Mouse (Mus musculus): Measurements from ENCODE around the gene Stt3b.

Stt3b gene

DNA sequence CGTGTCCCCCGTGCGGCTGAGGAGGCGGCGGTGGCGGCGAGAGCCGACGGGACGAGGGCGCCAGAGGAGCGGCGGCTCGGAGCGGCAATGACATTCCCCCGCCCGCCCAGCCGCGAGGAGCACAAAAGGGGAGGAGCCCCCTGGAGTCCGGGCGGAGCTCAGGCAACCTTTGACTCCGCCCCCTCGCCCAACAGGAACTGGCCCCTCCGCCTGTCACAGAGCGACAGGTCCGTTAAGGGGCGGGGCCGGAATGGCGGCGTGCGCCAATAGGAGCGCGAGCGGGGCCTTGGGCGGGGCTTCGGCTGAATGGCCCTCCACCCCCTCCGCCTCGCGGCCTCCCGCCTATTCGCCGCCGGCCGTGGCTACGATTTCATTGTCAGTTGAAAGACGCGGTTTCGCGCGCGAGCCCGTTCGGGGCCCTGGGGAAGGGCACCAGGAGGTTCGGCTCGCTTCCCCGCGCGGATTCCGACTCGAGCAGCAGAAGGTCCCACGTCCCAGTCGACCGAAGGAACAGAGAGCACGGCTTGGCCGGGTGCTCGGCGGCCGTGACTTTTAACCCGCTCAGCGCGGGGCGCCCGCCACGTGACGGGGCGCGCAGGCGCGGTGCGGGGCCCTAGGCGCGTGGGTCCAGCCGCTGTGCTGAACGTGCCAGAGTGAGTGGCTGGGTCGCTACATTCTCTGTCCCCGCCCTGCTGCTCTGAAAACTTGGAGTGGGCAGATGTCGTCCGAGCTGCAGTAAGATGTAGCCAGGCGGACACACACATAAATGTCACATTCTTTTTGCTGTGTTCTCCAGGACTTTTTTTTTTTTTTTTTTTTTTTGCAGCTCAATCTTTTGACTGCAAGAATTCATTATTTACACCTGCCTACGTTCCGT, at the start of gene Stt3b:
Stt3b (minus strand) TSS at position 76 of the 877 bp plus-strand sequence.
- peak; percentile 99 for DNase-seq (ENCODE audit: low spot score)

GRCm38 (mm10) chr9:115358421-115358820, 48.2 kb upstream of the Stt3b start:
- no peak for DNase-seq (ENCODE audit: low spot score)

DNA sequence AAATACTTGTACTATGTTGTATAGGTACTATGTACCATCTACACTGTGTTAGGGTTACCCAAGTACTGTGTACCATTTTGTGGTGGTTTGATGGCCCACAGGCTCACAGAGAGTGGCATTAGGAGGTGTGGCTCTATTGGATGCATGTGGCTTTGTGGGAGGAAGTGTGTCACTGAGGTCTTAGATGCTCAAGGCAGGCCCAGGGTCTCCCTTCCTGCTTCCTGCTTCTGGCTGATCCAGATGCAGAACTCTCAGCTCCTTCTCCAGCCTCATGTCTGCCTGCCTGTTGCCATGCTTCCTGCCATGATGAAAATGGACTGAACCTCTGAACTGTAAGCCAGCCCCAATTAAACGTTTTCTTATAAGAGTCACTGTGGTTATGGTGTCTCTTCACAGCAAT, 47.8 kb upstream of the Stt3b start:
- DNase-seq (ENCODE audit: low spot score), result no peak

GRCm38 (mm10) chr9:115356731-115357458, 46.7 kb upstream of the Stt3b start:
- no peak for DNase-seq (ENCODE audit: low spot score)

- DNase-seq (ENCODE audit: low spot score), result no peak
These were observed 45.8 kb upstream of the Stt3b start for GRCm38 (mm10) chr9:115355972-115356371.

- DNase-seq (ENCODE audit: low spot score), result peak; percentile 25
These were observed 39.7 kb upstream of the Stt3b start for GRCm38 (mm10) chr9:115349741-115350512.

- DNase-seq (ENCODE audit: low spot score), result no peak
These were observed 38.9 kb upstream of the Stt3b start for GRCm38 (mm10) chr9:115349106-115349505.

GRCm38 (mm10) chr9:115344930-115345329, 34.7 kb upstream of the Stt3b start:
- no peak for DNase-seq (ENCODE audit: low spot score)

DNA sequence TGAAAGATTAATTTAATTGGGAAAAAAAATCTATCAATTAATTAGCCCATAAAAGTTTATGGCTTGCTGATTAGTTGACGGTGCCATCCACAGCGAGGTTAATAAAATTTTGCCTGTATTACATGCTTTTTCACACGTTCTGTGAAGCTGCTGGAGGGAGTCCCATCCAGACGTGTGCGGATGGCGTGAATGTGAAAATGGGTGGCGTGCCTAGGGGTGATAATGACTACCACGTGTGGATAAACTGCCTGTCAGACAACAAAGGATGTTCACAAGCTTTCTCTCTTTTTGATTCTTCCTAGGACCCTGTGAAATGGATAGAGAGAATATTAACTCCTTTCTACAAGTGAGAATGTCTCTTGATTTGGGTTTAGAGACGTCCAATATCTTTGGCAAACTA, 31.4 kb upstream of the Stt3b start:
- no peak for DNase-seq (ENCODE audit: low spot score)

GRCm38 (mm10) chr9:115340212-115340815, 30.1 kb upstream of the Stt3b start:
- DNase-seq (ENCODE audit: low spot score), result no peak

GRCm38 (mm10) chr9:115338816-115339215, 28.6 kb upstream of the Stt3b start:
- no peak for DNase-seq (ENCODE audit: low spot score)

DNA sequence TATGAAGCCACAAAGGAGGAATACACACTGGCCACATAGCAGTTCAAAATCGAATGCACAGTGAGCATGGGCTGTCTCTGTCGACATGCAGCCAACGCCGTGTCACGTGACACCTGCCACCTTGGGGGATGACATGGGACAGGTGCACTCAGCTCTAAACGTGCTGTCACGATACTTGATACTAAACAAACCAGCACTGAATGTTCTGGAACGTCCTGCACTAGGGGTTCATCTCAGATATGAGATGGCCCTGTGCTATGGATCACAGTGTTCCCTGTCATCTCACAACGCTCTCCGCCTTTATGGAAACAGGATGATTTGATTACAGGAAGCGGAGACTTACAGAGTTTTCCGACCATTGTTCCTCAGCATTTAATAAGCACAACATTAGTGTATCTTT, 22.8 kb upstream of the Stt3b start:
- no peak for DNase-seq (ENCODE audit: low spot score)

GRCm38 (mm10) chr9:115332339-115332738, 22.1 kb upstream of the Stt3b start:
- DNase-seq (ENCODE audit: low spot score), result no peak

- DNase-seq (ENCODE audit: low spot score), result no peak
These were observed 20.7 kb upstream of the Stt3b start for GRCm38 (mm10) chr9:115330861-115331476.

GRCm38 (mm10) chr9:115326533-115326890, 16.3 kb upstream of the Stt3b start:
- no peak for DNase-seq (ENCODE audit: low spot score)

DNA sequence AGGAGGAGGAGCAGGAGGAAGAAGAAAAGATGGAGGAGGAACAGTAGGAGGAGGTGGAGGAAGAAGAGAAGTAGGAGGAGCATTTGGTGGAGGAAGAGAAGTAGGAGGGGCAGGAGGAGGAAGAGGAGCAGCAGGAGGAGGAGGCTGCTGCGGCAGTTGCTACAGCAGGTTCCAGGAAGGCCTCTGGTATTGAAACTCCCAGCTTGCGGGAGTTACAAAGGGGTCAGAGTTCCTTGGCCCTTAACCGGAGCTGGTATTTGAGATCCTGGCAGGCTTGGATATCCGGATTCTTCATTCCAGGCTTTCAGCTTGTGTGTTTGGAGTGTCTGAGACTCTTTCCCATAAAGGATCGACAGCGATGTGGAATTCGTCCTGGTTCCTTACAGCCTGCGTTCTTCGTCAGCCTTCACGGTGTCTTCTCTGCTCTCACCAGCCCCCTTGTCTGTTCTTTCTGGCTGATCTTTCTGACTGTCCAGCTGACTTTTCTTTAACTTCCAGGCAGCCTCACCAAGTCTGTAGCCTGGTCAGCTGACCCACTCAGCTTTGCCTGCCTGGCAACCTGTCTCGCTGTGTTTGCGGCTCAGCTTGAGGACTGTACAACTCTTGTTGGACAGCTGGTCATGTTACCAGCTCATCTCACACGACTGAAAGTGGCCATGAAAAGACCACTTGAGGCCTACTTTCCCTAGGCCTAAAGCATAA, 15.8 kb upstream of the Stt3b start:
- DNase-seq (ENCODE audit: low spot score), result no peak

- DNase-seq (ENCODE audit: low spot score), result no peak
These were observed 13.4 kb upstream of the Stt3b start for GRCm38 (mm10) chr9:115323572-115323971.

- no peak for DNase-seq (ENCODE audit: low spot score)
These were observed 12.2 kb upstream of the Stt3b start for GRCm38 (mm10) chr9:115322385-115322784.

DNA sequence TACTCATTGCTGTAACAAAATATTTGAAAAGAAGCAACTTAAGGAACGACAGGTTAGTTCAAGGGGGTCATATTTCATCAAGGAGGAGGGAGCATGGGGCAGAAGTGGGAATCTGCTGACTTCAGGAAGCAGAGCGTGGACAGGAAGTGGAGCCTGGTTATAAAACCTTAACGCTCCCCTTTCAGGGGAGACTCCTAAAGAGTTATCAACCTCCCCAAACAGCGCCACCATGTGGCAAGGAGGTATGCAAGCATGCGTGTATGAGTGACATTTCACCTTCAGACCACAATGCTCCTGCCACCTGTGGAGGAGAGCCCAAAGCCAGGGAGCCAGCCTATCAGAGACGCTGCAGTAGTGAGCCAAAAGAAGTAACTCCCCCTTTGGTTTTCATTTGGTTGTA, 10.8 kb upstream of the Stt3b start:
- DNase-seq (ENCODE audit: low spot score), result no peak

- no peak for DNase-seq (ENCODE audit: low spot score)
These were observed 9.9 kb upstream of the Stt3b start for GRCm38 (mm10) chr9:115320156-115320555.
